Mouse (Mus musculus): Measurements from ENCODE around the gene Fam43b. TPM values are rescaled to one million over a fixed set of nuclear protein-coding genes. Genes with fewer than 3 reads are reported as not detected.

The Fam43b gene
- not detected for polyA plus RNA-seq (2014; fragmentation: Illumina TruSeq; extraction: RNeasy Lipid Tissue Mini Kit (QIAGEN cat#74804); ENCODE audit: low replicate concordance)

DNA sequence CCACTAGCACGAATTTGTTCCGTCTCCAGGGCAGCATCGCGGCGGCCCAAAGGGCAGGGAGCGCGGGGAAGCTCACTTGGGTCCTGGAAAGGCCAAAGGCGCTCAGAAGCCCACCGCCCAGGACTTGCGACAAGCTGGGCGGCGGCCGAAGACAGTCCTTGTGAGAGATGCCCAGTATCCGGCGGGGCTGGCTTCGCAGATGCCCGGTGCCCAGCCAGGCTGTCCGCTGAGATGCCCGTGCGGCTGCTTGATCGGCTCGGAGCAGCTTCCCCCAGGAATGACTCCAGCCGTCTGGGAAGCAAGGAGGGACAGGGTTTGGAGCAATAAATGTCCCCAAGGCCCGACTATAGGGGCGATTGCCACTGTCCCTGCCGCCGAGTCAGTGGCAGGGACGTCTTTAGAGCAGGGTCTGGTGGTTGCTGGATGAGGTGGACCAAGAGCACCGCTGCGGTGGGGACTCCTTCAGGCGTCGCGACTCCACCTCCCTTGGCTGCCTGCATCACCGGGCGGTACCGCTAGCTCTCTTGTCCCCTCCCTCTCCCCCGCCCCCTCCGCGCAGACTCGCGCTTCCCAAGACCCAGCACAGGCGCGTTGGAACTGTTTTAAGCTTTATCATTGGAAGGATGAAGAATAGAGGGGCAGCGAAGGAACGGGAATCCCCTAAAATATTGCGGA, at the start of gene Fam43b:
TSS of gene Fam43b (minus strand) at position 558 of the 675 bp plus-strand sequence.

DNA sequence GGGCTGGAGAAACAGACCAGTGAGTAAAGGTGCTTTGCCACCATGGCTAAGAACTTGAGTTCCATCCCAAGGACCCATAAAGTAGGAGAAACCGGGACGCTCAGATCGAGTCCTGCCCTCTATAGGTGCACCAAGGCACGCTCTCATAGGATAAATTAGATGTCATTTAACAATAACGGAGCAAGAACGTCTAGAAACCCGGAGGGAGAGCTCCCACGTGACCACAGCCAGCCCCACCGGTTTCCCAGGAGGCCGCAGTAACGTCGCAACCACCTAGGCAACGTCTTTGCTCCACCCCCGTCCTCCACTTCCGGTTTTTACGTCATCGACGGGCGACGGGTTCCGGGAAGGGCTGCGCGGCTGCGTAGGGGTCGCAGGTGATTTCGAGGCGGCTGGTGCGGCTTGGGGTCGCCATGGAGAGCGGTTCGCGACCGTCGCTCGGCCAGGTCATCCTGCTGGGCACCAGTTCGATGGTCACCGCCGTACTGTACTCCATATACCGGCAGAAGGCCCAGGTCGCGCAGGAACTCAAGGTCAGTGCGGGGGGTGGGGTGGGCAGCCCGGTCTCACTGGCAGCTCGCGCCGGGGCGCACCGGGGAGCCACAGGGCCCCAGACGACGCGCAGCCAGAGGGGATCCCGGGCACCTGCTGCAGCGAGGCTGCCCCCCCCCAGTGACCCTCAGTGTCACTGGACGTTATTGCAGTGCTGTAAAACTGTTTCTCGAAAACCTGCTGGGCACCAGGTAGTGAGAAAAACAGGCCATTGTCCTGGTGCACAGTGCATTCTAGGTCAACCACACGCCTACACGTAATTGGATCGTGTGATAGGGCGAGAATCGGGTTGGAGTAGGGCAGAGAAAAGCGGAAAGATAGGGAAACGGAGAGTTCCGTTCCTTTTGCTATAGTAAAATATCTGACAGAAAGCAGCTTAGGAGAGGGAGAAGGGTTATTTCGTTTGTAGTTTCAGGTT, 38.3 kb upstream of the Fam43b start, which contains the start of gene Mul1:
TSS of gene Mul1 (plus strand) at position 325 of the 970 bp plus-strand sequence.

DNA sequence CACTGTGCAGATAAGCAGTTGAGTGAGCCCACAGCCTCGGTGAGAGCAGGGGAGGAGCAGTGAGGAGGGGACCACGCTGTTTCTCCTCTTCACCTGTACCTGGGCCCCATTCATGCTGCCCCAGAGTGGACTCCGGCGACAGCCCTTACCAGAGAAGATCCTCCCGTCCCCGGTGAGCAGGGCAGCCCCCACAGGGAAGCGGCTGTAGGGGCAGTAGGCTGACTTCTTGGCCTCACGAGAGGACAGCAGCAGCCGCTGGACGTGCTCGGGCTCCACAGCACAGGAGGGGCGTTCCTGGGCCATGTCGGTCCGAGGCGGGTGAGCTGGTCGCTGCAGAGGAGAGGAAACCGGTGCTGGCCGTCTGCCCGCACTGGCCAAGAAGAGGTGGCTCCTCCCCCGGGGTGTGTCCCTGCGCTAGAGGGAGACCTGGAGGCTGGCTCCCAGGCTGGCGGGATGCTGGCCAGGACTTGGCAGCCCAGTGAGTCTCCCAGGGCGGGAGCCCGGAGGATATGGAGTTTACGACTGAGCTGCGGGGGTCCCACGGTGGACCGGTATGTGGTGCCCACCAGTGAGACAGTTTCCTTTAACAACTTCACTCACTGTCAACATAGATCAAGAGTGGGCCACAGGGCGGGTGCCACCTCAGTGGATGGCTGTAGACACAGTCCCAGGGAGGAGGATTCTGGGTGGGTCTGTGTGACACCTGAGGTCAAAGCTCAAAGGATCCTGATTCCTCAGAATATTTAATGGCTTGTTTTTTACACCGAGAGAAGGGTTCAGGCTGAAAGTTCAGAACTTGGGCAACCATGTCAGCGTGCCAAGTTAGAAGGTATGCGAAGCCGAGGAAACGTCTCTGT, 28.5 kb downstream of the Fam43b start, which contains the start of gene Cda:
TSS of gene Cda (minus strand) at position 352 of the 857 bp plus-strand sequence.

Other genes starting within 250 kb of the Fam43b start
- 73.7 TPM for gene Hp1bp3, start 180.2 kb downstream of the Fam43b start, polyA plus RNA-seq (2014; fragmentation: Illumina TruSeq; extraction: RNeasy Lipid Tissue Mini Kit (QIAGEN cat#74804); ENCODE audit: low replicate concordance)
- not detected for gene Sh2d5, start 146.1 kb downstream of the Fam43b start, polyA plus RNA-seq (2014; fragmentation: Illumina TruSeq; extraction: RNeasy Lipid Tissue Mini Kit (QIAGEN cat#74804); ENCODE audit: low replicate concordance)
- gene Kif17, start 146.1 kb downstream of the Fam43b start, polyA plus RNA-seq (2014; fragmentation: Illumina TruSeq; extraction: RNeasy Lipid Tissue Mini Kit (QIAGEN cat#74804); ENCODE audit: low replicate concordance), result not detected
- gene Ddost, start 91.8 kb downstream of the Fam43b start, polyA plus RNA-seq (2014; fragmentation: Illumina TruSeq; extraction: RNeasy Lipid Tissue Mini Kit (QIAGEN cat#74804); ENCODE audit: low replicate concordance), result 6.3 TPM
- 56.0 TPM for gene Pink1, start 70.2 kb downstream of the Fam43b start, polyA plus RNA-seq (2014; fragmentation: Illumina TruSeq; extraction: RNeasy Lipid Tissue Mini Kit (QIAGEN cat#74804); ENCODE audit: low replicate concordance)
- 5.1 TPM for gene Cda, start 28.5 kb downstream of the Fam43b start, polyA plus RNA-seq (2014; fragmentation: Illumina TruSeq; extraction: RNeasy Lipid Tissue Mini Kit (QIAGEN cat#74804); ENCODE audit: low replicate concordance)
- gene Mul1, start 38.1 kb upstream of the Fam43b start, polyA plus RNA-seq (2014; fragmentation: Illumina TruSeq; extraction: RNeasy Lipid Tissue Mini Kit (QIAGEN cat#74804); ENCODE audit: low replicate concordance), result 3.6 TPM
- 49.8 TPM for gene Camk2n1, start 57.8 kb upstream of the Fam43b start, polyA plus RNA-seq (2014; fragmentation: Illumina TruSeq; extraction: RNeasy Lipid Tissue Mini Kit (QIAGEN cat#74804); ENCODE audit: low replicate concordance)
- not detected for gene Vwa5b1, start 239.4 kb upstream of the Fam43b start, polyA plus RNA-seq (2014; fragmentation: Illumina TruSeq; extraction: RNeasy Lipid Tissue Mini Kit (QIAGEN cat#74804); ENCODE audit: low replicate concordance)

All from small intestine, adult 10 weeks (tissue).